Mouse (Mus musculus) heart, postnatal 36 days (tissue): ENCODE data around the gene 1500009L16Rik. TPM values are rescaled to one million over a fixed set of nuclear protein-coding genes. Genes with fewer than 3 reads are reported as not detected.
A peak's percentile ranks its signal among the peaks of the same experiment; 100 is the strongest.

Source experiments
- DNase-seq, 2 experiments: peaks; one replicate each; pipeline ENCODE4 v3.0.0; 2021 to 2022
- intact Hi-C: fragments of 180-260 bp; cut with DNase I; formaldehyde crosslinking; loops from one replicate; pipeline ENCODE4 v1.15.1; 2025
- total RNA-seq, 2 experiments: library from RNA; stranded (reverse); gene quantifications; 2 replicates each; pipeline ENCODE4 v1.2.3; 2021

The 1500009L16Rik gene
- total RNA-seq, 2 experiments from 2014 or later, result 4.5 to 7.9 TPM

DNA sequence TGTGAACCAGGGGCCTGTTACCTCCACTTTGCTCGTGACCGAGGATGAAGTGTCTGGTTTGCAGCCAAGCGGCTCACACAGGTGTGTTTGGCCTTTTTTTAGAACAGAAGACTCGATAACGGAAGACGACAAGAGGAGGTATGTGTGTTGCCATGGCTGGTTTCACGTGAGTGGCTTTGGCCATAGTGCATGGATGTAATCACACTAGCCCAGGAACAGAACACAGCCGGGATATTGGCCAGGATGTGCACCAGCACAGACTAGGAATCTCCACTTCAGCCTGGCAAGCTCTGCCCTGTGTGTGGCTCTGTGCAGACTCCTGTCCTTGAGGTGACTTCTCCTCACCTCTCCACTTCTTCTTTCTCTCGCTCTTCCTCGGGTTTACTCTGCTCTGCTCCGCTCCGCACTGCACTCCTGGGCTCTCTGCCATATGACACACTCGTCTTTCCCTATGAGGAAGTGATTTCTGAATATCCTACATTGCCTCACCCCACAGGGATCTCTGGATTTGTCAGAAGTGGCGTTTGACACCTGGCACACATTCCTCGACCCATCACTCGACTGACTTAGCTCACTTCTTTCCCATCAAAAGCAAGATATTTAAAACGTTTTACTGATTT is 34.8 kb downstream of the 1500009L16Rik start:
- peak; percentile 14 to 24 for DNase-seq
- intact Hi-C loops, result no loop called here

DNA sequence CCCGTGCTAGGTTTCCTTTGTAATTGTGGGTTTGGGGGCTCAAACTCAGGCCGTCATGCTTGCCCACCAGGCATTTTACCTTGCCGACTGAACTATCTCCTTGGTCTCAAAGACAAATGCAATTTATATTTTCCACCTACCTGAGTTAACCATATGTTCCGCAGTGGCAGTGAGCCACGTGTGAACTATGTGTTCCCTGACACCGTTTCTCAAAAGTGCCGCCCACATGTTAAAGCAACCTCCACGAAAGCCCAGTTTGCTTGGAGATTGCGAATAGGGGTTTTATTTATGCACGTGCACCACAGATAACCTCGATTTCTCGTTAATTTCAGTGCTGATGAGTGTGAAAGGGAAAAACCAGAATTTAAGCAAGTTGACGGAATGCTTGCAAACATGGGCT is 36.1 kb downstream of the 1500009L16Rik start:
- DNase-seq, result no peak
- intact Hi-C loops, result no loop called here

DNA sequence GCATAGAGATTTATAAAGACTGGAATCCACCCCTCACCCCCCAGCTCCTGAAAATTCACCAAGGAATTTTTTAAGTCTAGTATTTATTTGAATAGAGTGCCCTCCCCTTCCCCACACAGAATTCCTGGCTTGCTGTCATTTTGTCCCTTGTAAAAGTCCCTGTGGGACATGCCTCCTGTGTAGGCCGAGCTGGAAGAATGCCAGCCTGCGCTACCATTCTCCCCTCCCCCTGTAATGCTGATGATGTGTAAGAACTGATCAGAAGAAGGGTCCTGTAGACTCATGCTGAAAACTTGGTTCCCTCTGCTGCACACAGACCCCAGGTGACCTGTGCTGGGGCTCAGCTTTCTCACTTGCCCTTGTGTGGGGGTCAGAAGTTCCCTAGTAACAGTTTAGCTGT is 37.9 kb downstream of the 1500009L16Rik start:
- intact Hi-C loops, result no loop called here
- DNase-seq, result no peak

DNA sequence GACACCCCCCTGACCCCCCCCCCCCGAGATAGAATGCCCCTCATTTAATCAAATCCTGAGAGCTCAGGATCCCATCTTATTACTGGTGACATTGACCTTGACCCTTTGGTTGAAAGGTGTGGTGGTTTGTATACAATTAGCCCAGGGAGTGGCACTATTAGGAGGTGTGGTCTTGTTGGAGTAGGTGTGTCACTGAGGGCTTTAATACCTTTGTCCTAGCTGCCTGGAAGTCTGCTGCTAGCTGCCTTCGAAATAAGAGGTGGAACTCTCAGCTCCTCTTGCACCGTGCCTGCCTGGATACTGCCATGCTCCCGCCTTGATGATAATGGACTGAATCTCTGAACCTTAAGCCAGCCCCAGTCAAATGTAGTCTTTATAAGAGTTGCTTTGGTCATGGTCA is 41.2 kb downstream of the 1500009L16Rik start:
- no peak for DNase-seq
- intact Hi-C loops, result no loop called here

DNA sequence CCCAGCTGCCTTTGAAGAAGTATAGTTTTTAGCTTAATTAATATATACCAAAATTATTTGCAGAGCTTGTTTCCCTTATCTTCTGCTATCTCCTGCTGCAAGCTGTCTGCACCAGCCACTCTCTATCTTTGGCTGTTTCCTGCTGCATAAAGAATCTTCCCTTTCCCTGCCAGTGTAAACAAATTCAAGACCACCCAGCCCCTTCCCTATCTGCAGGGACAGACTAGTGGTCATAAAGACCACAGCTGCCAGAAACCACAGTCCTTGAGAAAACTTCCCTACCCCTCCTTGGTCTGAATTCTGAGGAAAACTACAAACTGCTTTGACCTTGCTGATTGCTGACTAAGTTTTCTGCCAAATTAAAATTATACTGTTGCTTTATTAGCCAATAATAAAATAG is 44.2 kb downstream of the 1500009L16Rik start:
- intact Hi-C loops, result no loop called here
- DNase-seq, result no peak

DNA sequence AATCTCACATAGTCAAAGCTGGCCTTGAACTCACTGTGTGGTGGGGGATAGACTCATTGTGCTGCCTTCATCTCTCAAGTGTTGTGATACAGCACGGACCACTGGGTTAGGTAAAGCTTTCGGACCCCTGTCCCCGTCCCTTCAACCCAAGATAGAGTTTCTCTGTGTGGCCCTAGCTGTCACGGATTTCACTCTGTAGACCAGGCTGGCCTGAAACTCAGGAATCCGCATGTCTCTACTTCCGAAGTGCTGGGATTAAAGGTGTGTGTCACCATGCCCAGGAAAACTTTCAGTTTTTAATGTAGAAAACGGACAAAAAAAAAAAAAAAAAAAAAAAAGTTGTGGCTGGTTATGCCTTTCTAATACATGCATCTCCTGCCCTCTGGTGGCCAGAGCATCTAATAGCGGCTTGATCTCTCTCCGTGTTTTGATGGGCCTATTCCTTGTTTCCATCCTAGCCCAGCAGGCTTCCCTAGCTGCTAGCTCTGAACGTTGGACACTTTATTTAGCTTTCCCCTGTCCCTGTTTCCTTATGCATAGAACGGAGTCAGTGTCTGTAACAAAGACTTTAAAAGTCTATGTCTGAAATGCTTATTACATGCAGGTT is 53.7 kb downstream of the 1500009L16Rik start:
- DNase-seq, result peak; percentile 63 to 66
- intact Hi-C loops, result loop anchor here (5.0 kb wide), 4 partner anchors 49 to 869 kb away; partner anchors contain the start of gene Appl2

DNA sequence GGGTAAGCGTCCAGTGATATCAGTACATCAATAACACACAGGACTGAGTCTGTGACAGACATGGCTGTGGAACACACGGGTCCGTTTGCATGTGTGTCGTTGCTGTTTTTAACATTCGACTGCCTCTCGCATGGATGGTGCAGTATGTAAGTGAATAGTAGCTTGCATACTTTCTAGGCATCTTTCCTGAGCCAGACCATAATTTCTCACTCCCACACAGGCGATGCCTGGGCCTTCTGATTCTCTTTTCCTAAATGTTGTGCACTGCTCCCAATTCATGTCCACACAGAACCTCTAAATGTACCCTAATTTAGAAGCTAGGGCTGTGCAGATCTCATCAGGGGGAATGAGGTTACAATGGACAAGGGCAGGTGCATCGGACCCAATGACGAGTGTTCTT is 54.6 kb downstream of the 1500009L16Rik start:
- intact Hi-C loops, result loop anchor here (5.0 kb wide), 4 partner anchors 50 to 870 kb away; partner anchors contain the start of gene Appl2
- no peak for DNase-seq

DNA sequence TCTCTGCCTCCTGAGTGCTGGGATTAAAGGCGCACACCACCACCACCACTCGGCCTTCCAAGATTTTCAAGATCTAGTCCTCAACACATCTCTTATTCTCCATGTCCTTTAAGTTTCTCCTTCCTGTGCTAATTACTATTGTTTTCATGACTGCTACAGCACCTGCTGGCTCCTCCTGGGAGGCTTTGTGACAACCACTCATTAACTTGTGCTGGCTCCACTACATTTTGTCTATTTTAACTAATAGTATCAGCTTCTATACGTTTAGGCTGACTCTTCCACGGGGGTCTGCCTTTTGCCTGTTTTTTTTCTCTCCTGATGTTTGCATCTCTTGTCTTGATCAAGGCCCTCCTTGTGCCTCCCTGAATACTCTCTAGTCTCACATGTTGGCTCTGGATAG is 59.2 kb downstream of the 1500009L16Rik start:
- intact Hi-C loops, result no loop called here

DNA sequence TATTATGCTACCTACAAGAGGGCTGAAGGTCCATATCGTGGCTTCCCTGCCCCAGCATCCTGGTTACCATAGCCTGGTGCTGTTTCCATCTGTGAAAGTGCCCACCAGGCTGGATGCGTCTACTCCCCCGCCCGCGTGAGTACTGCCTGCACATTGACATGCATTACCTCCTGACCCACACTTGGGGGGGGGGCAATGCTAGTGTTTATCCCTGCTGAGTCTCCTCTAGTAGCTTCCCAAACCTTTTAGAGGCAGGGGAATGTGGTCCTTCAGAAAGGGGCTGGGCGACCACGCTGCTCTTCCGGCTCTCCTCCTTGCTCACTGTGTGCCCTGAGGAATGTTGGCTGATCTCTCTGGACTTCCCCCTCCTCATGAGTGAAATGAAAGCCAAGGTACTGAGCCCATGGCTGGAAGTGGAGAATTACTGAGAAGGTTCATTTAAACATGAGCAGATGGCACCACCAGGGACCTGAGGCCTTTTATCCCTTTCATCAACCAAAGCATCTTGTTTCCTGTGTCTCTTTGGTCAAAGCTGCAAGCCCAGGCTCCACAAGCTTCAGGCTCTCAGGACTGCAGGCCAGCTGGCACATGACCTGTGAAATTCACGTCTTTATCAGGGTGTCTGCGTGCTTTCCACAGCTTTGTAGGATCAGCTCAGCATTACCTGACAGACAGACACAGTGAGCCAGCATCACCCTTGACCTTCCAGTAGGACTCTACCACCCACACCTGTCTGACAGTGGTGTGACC is 59.9 kb downstream of the 1500009L16Rik start:
- intact Hi-C loops, result no loop called here
- no peak for DNase-seq

More for the DNA sequence above, 59.2 kb downstream of the 1500009L16Rik start:
- no peak for DNase-seq

DNA sequence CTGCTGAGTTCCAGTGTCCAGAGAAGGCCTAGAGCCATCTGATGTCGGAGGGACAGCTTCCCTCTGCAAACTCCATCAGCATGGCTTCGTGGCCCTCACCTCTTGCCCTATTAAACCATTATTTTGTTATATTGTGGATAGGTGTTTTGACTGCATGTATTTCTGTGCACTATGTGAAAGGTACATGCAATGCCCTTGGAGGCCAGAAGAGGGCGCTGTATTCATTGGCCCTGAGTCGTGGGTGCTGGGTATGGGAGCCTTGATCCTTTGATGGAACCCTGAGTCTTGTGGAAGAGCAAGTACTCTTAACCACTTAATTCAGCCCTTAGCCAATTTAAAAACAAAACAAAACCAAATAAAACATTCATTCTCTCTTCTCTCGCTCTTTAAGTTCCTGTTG is 62.3 kb downstream of the 1500009L16Rik start:
- DNase-seq, result peak in 1 of 2 experiments; percentile 34
- intact Hi-C loops, result no loop called here

DNA sequence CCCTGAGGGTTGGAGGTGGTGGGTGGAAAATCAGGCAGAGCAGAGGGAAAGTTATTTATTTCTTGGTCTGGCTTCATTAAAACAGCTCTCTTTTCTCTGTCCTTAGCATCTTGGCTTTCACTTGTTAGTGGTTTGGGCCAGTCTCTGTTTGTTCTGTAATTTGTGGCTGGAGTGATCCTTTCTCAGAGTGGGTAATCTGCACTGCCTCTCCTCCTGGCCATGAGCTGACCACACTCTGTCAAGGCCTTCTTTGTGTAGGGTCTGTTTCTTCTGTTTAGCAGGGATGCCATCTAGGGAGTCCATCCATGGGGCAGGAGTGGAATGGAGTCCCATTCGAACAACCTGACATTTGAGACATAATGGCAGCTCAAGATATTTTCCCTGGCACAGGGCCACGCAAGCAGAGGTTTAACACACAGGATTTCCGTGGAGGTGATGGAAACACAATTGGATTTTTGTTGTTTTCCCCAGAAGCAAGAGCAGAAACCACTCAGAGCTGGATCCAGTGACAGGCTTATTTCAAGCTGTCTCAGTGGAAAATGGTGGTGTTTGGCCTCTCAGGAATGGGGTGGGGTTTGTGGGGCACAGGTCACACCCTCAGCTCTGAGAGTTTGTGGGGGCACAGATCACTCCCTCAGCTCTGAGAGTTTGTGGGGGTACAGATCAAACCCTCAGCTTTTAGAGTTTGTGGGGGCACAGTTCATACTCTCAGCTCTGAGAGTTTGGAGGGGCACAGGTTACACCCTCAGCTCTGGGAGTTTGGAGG is 63.1 kb downstream of the 1500009L16Rik start:
- DNase-seq, result no peak
- intact Hi-C loops, result no loop called here

DNA sequence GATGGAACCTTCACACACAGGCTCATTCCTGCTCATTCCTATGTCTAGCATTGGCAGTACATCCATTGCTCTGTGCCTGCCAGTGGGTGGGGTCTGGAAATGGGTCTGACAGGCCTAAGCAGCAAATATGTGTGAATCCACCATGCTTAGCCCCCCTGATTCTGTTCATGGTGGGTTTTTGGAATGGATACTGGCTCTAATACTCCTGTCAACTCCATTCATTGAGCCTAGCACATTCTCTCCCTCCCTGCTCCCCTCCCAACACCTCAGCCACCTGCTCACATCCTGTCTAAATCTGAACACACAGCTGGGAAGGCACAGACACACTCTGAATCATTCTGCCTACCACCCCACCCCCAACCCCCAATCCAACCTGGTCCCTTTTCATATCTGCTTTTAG is 72.4 kb downstream of the 1500009L16Rik start:
- intact Hi-C loops, result no loop called here
- DNase-seq, result no peak

DNA sequence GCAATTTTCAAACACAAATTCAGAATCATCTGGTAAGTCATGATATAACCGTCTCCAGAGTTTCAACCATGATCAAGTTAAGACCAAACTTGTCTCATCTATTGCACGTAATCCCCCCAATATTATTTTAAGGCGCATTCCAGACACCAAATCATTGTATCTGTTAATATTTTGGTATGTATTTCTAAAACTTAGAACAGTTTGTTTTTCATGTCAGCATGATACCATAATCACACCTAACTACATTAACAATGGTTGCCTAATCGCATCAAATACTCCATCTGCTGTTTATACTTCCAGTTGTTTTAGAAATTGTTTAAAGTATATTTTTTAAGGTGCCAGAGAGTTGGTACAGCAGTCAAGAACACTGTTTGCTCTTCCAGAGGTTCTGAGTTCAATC is 72.8 kb downstream of the 1500009L16Rik start:
- no peak for DNase-seq
- intact Hi-C loops, result no loop called here

DNA sequence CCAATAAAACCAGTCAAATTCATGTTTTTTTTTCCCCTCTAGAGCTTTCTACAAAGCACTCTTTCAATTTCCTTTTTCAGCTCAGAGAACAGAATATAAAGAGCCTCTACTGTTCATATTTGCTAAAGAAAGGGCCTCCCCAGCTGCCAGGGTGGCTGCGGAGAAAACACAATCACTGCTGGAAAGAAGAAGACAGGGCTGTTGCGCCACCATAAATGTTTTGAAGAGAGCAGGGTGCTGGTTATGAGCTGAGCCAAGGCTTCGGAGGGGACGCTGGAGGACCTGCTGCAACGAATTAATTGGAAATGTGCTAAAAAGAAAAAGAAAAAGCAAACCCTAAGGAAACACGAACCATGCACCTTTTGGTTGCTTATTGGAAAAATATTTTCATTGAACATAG is 81.4 kb downstream of the 1500009L16Rik start:
- intact Hi-C loops, result no loop called here
- no peak for DNase-seq

DNA sequence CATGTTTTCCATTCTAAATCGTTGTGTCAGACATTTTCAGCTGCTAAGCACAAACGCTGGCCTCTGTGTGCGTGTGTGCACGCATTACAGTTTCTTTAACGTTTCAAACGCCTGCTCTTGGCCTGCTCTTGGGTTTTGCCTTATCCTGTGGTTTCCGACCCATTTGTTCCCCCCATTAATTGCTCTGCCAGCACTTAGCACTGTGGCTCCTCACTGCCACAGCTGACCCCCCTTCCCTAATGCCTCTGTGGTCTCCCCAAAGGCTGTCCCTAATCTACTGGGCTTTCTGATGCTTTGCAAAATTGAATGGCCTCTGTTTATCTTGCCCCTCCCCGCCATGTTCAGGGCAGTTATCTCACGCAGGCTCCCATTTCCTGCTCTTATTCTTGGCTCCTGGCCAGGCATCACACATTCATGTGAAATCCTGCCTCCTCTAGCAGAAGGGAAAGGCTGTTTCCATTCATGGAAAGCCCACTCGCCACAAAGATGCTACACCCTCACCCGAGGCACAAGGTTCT is 82.6 kb downstream of the 1500009L16Rik start:
- peak; percentile 39 to 55 for DNase-seq
- intact Hi-C loops, result no loop called here

DNA sequence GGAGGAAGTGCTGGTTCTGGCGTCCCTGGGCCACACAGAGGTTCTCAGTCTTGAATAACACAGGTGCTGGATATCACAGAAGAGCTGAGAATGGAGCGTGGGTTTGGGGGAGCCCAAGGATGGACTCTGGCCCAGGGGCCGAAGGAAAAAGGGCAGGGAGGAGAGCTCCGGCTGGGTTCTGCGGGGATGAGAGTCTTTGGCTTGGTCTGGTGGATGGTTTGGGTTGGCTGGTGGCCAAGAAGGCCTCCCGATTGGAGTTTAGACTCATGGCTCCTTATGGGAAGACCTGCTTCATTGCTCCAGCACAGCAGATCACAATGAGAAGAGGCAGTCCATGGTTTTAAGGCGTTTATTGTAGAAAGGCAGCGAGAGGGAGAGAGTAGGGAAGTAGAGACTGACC is 84.6 kb downstream of the 1500009L16Rik start:
- DNase-seq, result no peak
- intact Hi-C loops, result no loop called here

Other genes with a start within 250 kb of the 1500009L16Rik start
- gene Aldh1l2, start 188.7 kb upstream of the 1500009L16Rik start, total RNA-seq, result 10 to 100 TPM; 14.1 to 14.2 TPM
- 10 to 100 TPM; 13.8 to 14.1 TPM for gene Washc4, start 179.1 kb upstream of the 1500009L16Rik start, total RNA-seq
- gene Appl2, start 74.1 kb upstream of the 1500009L16Rik start, total RNA-seq, result 10 to 100 TPM; 37.2 to 44.4 TPM